Mouse (Mus musculus): ENCODE measurements at regions not wholly inside any gene's neighbourhood (a gene's known extent, or its start where the extent isn't known, plus 50 kb on each side); places are given as distances from the start of the nearest gene placed in this dataset.

- 85% methylated on average over 4 of the region's 4 CpGs for WGBS
- no peaks in the 10 kb centered on the region for H3K4me1 ChIP-seq (replicated peaks)
- H3K4me3 ChIP-seq (replicated peaks): no peak overlapping the region
- no peaks in the 10 kb centered on the region for H3K36me3 ChIP-seq
- no peak overlapping the region for H3K4me2 ChIP-seq (replicated peaks)
- ATAC-seq: no peak
- H3K27me3 ChIP-seq: no peaks in the 10 kb centered on the region
- no peak overlapping the region for H3K27ac ChIP-seq
- no peak overlapping the region for H3K9ac ChIP-seq (replicated peaks)
- no peaks in the 10 kb centered on the region for H3K9me3 ChIP-seq
Measured at GRCm38 (mm10) chr14:13146959-13147535, 137.5 kb upstream of the Synpr start.

GRCm38 (mm10) chr14:13149617-13150016 lies 135.0 kb upstream of the Synpr start:
- ATAC-seq: no peak
- Histone ChIP-seq H3K9me3 (no peaks in the 10 kb centered on the region), H3K4me3 (replicated peaks) (no peak overlapping the region), H3K4me1 (replicated peaks) (no peaks in the 10 kb centered on the region), H3K9ac (replicated peaks) (no peak overlapping the region), H3K27ac (no peak overlapping the region), H3K4me2 (replicated peaks) (no peak overlapping the region), H3K36me3 (no peaks in the 10 kb centered on the region), H3K27me3 (no peaks in the 10 kb centered on the region)
- WGBS: 76% methylated on average over 1 of the region's 1 CpGs

- no peak for ATAC-seq
- H3K9me3 ChIP-seq: no peaks in the 10 kb centered on the region
- no peaks in the 10 kb centered on the region for H3K36me3 ChIP-seq
- H3K27me3 ChIP-seq: no peaks in the 10 kb centered on the region
- no peak overlapping the region for H3K4me3 ChIP-seq (replicated peaks)
- H3K27ac ChIP-seq: no peak overlapping the region
- no peak overlapping the region for H3K9ac ChIP-seq (replicated peaks)
- WGBS: 40% methylated on average over 1 of the region's 1 CpGs
- no peaks in the 10 kb centered on the region for H3K4me1 ChIP-seq (replicated peaks)
- no peak overlapping the region for H3K4me2 ChIP-seq (replicated peaks)
Measured at GRCm38 (mm10) chr14:13151672-13152071, 132.9 kb upstream of the Synpr start.

GRCm38 (mm10) chr14:13176149-13176548 lies 108.4 kb upstream of the Synpr start:
- Histone ChIP-seq H3K36me3 (no peaks in the 10 kb centered on the region), H3K27ac (no peak overlapping the region), H3K9me3 (no peaks in the 10 kb centered on the region), H3K9ac (replicated peaks) (no peak overlapping the region), H3K4me1 (replicated peaks) (no peaks in the 10 kb centered on the region), H3K27me3 (no peaks in the 10 kb centered on the region), H3K4me2 (replicated peaks) (no peak overlapping the region), H3K4me3 (replicated peaks) (no peak overlapping the region)
- 72% methylated on average over 3 of the region's 3 CpGs for WGBS
- no peak for ATAC-seq

GRCm38 (mm10) chr14:13177906-13178305 lies 106.7 kb upstream of the Synpr start:
- no peaks in the 10 kb centered on the region for H3K4me1 ChIP-seq (replicated peaks)
- peaks cover 2% of the 10 kb centered on the region; the same call in 1 of the 2 replicates for H3K9me3 ChIP-seq
- H3K4me2 ChIP-seq (replicated peaks): no peak overlapping the region
- no peaks in the 10 kb centered on the region for H3K36me3 ChIP-seq
- H3K9ac ChIP-seq (replicated peaks): no peak overlapping the region
- H3K27ac ChIP-seq: no peak overlapping the region
- 92% methylated on average over 1 of the region's 1 CpGs for WGBS
- H3K27me3 ChIP-seq: no peaks in the 10 kb centered on the region
- H3K4me3 ChIP-seq (replicated peaks): no peak overlapping the region
- ATAC-seq: no peak

- Histone ChIP-seq H3K4me1 (replicated peaks) (no peaks in the 10 kb centered on the region), H3K9ac (replicated peaks) (no peak overlapping the region), H3K9me3 (no peaks in the 10 kb centered on the region), H3K27me3 (no peaks in the 10 kb centered on the region), H3K4me3 (replicated peaks) (no peak overlapping the region), H3K27ac (no peak overlapping the region), H3K4me2 (replicated peaks) (no peak overlapping the region), H3K36me3 (no peaks in the 10 kb centered on the region)
- WGBS: 93% methylated on average over 1 of the region's 1 CpGs
- ATAC-seq: no peak
Measured at GRCm38 (mm10) chr14:13190801-13191200, 93.8 kb upstream of the Synpr start.

GRCm38 (mm10) chr14:13192746-13193145 lies 91.8 kb upstream of the Synpr start:
- Histone ChIP-seq H3K9ac (replicated peaks) (no peak overlapping the region), H3K27me3 (no peaks in the 10 kb centered on the region), H3K9me3 (no peaks in the 10 kb centered on the region), H3K27ac (no peak overlapping the region), H3K36me3 (no peaks in the 10 kb centered on the region), H3K4me1 (replicated peaks) (no peaks in the 10 kb centered on the region), H3K4me2 (replicated peaks) (no peak overlapping the region), H3K4me3 (replicated peaks) (no peak overlapping the region)
- WGBS: 73% methylated on average over 1 of the region's 1 CpGs
- ATAC-seq: no peak

- H3K9me3 ChIP-seq: no peaks in the 10 kb centered on the region
- H3K27ac ChIP-seq: no peak overlapping the region
- no peak overlapping the region for H3K4me3 ChIP-seq (replicated peaks)
- 55% methylated on average over 3 of the region's 3 CpGs for WGBS
- H3K27me3 ChIP-seq: no peaks in the 10 kb centered on the region
- no peaks in the 10 kb centered on the region for H3K36me3 ChIP-seq
- H3K4me2 ChIP-seq (replicated peaks): no peak overlapping the region
- no peak overlapping the region for H3K9ac ChIP-seq (replicated peaks)
- no peaks in the 10 kb centered on the region for H3K4me1 ChIP-seq (replicated peaks)
- ATAC-seq: peak; percentile 73
Measured at GRCm38 (mm10) chr14:13197330-13197892, 87.2 kb upstream of the Synpr start.

GRCm38 (mm10) chr14:13198491-13198890 lies 86.1 kb upstream of the Synpr start:
- peak; percentile 86 for ATAC-seq
- no peak overlapping the region for H3K27ac ChIP-seq
- H3K27me3 ChIP-seq: no peaks in the 10 kb centered on the region
- no peaks in the 10 kb centered on the region for H3K9me3 ChIP-seq
- H3K4me1 ChIP-seq (replicated peaks): no peaks in the 10 kb centered on the region
- no peaks in the 10 kb centered on the region for H3K36me3 ChIP-seq
- no peak overlapping the region for H3K4me3 ChIP-seq (replicated peaks)
- no peak overlapping the region for H3K4me2 ChIP-seq (replicated peaks)
- 43% methylated on average over 1 of the region's 1 CpGs for WGBS
- no peak overlapping the region for H3K9ac ChIP-seq (replicated peaks)

- WGBS: 82% methylated on average over 1 of the region's 1 CpGs
- Histone ChIP-seq H3K9me3 (no peaks in the 10 kb centered on the region), H3K27ac (no peak overlapping the region), H3K4me3 (replicated peaks) (no peak overlapping the region), H3K9ac (replicated peaks) (no peak overlapping the region), H3K4me1 (replicated peaks) (no peaks in the 10 kb centered on the region), H3K36me3 (no peaks in the 10 kb centered on the region), H3K4me2 (replicated peaks) (no peak overlapping the region), H3K27me3 (no peaks in the 10 kb centered on the region)
- ATAC-seq: no peak
Measured at GRCm38 (mm10) chr14:13212658-13213057, 71.9 kb upstream of the Synpr start.

Data from midbrain, embryonic 13.5 days (tissue).